Mouse (Mus musculus): ENCODE results near the gene Rufy1.
"Not testable (repeated sequence)": the region's sequence is repeated elsewhere in the genome, so short reads cannot be mapped to it uniquely, and the experiment has no call there.

Gene Rufy1

GRCm38 (mm10) chr11:50377892-50378684 lies 52.8 kb downstream of the Rufy1 start:
- DNase-seq (ENCODE audit: low spot score) = peak; percentile 60

- DNase-seq (ENCODE audit: low spot score) = peak; percentile 96
These were observed 53.7 kb downstream of the Rufy1 start, which contains the start of gene Hnrnph1 for GRCm38 (mm10) chr11:50376911-50377891. TSS of gene Hnrnph1 (plus strand) at chr11:50376990.

- no peak for DNase-seq (ENCODE audit: low spot score)
These were observed 54.7 kb downstream of the Rufy1 start for GRCm38 (mm10) chr11:50376156-50376790.

DNA sequence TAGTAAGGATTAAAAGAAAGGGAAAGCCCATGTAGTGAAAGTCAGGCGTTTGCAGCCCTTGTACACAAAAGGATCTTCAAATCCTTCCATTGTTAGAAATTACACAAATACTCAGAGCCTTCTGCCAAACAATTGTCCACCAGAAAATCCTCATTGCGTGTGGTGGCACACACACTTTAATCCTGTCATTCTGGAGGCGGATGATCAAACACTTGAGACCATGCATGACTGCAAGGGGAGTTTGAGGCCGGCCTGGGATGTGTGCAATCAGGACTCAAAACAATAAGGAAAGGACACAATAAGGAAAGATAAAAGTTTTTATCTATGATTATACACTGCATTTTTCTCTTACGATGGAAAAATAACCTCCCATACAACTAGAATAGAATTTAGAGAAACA lies 55.5 kb downstream of the Rufy1 start:
- DNase-seq (ENCODE audit: low spot score) = no peak

GRCm38 (mm10) chr11:50374286-50375015 lies 56.5 kb downstream of the Rufy1 start:
- no peak for DNase-seq (ENCODE audit: low spot score)

DNA sequence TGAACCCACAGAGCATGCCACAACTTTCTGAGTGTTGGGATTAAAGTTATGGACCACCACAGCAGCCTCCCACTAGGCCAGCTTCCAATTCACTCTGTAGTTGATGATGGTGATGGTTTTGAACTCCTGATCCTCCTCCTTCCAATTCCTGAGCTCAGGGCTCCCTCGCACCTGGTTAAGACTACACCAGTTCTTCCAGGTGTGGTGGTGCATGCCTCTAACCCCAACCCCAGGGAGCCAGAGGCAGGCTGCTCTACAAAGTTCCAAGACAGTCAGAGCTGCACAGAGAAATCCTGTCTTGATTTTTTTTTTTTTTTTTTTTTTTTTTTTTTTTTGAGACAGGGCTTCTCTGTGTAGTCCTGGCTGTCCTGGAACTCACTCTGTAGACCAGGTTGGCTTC lies 57.3 kb downstream of the Rufy1 start:
- no peak for DNase-seq (ENCODE audit: low spot score)

DNA sequence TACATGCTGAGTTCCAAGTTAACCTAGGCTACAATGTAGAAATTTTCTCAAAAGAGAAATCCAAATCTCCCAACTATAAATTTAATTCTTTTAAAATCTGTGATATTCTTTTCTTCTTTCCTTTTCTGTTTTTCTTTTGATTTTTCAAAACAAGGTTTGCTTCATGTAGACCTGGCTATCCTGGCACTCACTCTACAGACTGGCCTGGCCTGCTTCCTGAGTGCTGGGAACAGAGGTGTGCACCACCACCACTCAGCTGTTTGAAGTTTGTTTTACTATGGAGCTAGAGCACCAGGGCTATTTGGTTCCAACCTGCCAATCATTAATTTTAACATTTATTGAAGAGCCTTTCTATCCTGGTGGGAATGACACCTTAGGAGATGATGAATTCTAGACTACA lies 57.8 kb downstream of the Rufy1 start:
- no peak for DNase-seq (ENCODE audit: low spot score)

GRCm38 (mm10) chr11:50371911-50372310 lies 59.0 kb downstream of the Rufy1 start:
- DNase-seq (ENCODE audit: low spot score) = no peak

GRCm38 (mm10) chr11:50371399-50371841 lies 59.5 kb downstream of the Rufy1 start:
- no peak for DNase-seq (ENCODE audit: low spot score)

- DNase-seq (ENCODE audit: low spot score) = no peak
These were observed 60.0 kb downstream of the Rufy1 start for GRCm38 (mm10) chr11:50370969-50371368.

- no peak for DNase-seq (ENCODE audit: low spot score)
These were observed 61.5 kb downstream of the Rufy1 start for GRCm38 (mm10) chr11:50369360-50369911.

GRCm38 (mm10) chr11:50367531-50367930 lies 63.4 kb downstream of the Rufy1 start:
- DNase-seq (ENCODE audit: low spot score) = no peak

DNA sequence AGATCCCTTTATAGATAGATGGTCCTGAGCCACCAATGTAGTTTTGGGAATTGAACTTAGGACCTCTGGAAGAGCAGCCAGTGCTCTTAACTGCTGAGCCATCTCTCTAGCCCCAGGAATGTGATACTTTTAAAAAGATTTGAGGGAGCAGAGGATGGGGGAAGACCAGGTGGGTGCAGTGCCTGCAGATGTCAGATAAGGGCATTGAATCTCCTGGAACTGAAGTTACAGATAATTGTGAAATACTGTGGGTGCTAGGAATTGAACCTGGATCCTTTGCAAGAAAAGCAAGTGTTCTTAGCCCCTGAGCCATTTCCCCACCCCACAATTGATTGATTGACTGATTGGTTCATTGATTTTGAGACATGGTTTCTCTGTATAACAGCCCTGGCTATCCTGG lies 65.6 kb downstream of the Rufy1 start:
- DNase-seq (ENCODE audit: low spot score) = no peak

DNA sequence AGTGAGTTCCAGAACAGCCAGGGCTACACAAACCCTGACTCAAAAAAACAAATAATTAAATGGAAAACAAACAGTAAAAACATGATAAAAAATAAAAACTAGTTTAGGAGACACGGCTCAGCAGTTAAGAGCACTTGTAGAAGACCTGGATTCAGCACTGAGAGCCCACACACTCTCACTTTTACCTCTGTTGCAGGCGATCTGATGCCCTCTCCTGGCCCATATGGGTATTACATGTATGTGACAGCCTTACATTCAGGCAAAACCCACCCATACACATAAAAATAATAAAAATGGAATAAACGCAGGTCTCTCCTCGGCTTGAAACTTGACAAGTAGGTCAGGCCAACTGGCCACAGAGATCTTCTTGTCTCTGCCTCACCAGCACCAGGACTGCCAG lies 66.4 kb downstream of the Rufy1 start:
- DNase-seq (ENCODE audit: low spot score) = no peak

DNA sequence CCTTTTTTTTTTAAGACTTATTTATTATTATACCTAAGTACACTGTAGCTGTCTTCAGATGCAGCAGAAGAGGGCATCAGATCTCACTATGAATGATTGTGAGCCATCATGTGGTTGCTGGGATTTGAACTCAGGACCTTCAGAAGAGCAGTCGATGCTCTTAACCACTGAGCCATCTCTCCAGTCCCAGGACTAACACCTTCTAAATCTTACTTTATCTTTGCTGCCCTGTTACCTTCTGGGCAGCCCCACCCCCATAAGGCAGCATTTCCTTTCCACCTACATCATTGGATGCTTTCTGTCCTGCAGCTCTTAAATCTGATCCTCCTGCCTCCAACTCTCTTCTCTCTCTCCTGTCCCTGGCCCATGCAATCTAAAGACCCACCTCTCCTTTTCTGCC lies 69.6 kb downstream of the Rufy1 start:
- DNase-seq (ENCODE audit: low spot score) = not testable (repeated sequence)

DNA sequence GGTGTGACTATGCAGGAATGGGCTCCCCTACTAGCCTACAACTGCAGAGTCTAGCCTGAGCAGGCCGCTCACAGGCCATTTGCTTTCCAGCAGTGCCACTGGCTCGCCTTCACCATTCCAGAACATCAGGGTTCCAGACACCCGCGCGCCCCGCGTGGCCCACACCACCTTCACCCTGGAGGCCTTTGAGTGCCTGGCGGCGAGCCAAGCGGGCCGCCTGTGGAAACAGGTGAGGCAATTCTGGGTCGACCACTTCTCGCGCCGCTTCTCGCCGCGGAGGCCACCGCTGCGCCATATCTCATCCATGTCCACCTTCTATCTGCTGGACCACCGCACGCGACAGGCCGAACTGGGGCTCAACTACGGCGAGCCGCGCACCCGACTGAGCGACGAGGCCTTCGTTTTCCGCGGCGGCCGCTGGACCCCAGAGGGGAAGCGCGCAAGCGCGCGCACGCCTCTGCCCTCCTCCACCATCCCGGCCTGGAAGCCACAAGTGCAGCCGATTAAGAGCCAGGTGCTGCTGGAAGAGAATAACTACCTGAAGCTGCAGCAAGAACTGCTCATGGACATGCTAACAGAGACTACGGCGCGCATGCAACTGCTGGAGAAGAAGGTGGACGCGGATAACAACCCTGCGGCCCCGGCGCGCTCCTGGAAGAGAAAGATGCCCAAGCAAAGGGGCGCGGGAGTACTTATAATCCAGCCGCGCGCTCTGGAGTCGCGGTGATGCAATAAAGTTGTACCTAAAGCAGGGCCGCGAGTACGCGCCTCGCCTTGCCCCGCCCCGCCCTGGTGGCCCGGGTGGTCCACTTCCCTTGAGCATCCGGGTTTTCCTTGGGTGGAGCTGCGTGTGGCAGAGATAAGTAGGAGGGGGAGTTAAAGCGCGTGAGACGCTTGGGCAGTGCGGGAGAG lies 71.7 kb downstream of the Rufy1 start:
- no peak for DNase-seq (ENCODE audit: low spot score)

DNA sequence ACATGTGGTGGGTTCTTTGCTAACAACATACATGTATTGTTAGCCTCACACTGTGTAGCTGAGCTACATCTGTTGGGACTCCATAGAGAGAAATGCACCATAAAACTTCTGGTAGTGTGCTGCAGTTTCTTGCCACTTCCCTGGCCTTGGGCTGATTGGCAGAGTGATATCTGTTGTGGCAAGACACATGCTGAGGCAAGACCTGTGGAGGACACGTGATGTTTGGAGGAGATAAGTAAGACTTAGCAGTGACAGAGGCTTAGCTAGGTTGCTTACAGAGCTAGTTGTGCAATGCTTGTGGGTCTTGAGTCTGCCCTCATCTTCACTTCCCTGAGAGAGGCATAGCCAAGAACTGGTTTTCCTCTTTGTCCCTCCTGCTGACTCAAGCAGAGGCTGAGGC lies 75.5 kb downstream of the Rufy1 start:
- DNase-seq (ENCODE audit: low spot score) = no peak

DNA sequence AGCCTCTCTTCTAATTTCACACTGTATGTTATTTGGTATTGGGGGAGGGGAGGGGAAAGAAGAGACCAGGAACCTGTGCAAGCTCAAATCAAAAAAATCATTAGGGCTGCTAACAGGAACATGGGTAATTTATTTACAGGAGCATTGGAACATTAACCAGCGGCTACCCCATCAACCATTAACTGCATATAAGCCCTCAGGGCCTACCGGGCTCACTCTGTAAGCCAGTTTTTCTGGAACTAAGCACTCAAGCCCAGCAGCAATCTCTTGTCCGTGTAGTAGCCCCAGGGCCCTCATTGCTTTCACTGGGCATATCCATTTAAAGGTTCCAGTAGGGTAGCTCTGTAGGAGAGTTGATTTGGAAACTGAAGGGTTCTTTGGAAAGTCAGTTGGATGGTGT lies 76.1 kb downstream of the Rufy1 start:
- DNase-seq (ENCODE audit: low spot score) = no peak

DNA sequence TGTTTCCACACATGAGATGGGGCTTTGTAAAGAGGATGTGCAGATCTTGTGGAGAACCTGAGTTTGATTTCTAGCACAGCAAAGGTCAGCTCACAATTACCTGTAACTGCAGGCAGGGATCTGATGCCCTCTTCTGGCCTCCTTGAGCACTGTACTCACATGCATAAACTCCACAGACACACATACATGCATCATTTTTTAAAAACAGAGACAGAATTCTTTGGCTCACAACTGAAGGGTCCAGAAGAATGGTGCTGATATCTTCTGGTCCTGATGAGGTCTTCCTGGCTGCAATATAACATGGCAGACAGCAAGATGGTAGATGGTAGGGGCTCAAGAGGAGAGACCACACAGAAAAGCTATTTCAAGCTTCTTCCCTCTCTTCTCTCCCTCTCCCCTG lies 76.8 kb downstream of the Rufy1 start, which contains the start of gene Cby3:
Cby3 (plus strand) TSS at position 301 of the 400 bp plus-strand sequence.
- DNase-seq (ENCODE audit: low spot score) = no peak

GRCm38 (mm10) chr11:50352177-50352576 lies 78.7 kb downstream of the Rufy1 start:
- DNase-seq (ENCODE audit: low spot score) = no peak

Measured in urinary bladder, postnatal 10 days (tissue).